Mouse (Mus musculus) embryonic facial prominence, embryonic 14.5 days (tissue): ENCODE data around the gene Plk2. TPM values are rescaled to one million over a fixed set of nuclear protein-coding genes. Genes with fewer than 3 reads are reported as not detected.
"Not testable (repeated sequence)": the region's sequence is repeated elsewhere in the genome, so short reads cannot be mapped to it uniquely, and the experiment has no call there.

Experiments
- ATAC-seq: fragments of 200-750 bp; cut with Nextera tagmentation; 2 replicates; pipeline ENCODE4 v1.8.0; 2017; ENCODE audit warnings: low read depth, moderate number of reproducible peaks, moderate TSS enrichment
- DNase-seq: peaks from one replicate; pipeline ENCODE4 v3.0.0-alpha.2; 2015; ENCODE audit warnings: low spot score
- H3K27ac ChIP-seq: fragments of 300-500 bp; sonication (generic); replicated peaks from 2 replicates; pipeline ENCODE4 v1.5.1; 2014; ENCODE audit warnings: low read depth, mild to moderate bottlenecking, low read length, moderate library complexity
- H3K27me3 ChIP-seq: fragments of 300-500 bp; sonication (generic); replicated peaks from 2 replicates; pipeline ENCODE4 v1.6.1; 2014; ENCODE audit warnings: low read length; ENCODE audit not compliant: control insufficient read depth, insufficient read depth
- H3K36me3 ChIP-seq: fragments of 300-500 bp; sonication (generic); 2 replicates; pipeline ENCODE4 v1.6.1; 2014; ENCODE audit warnings: low read length, mixed read lengths; ENCODE audit not compliant: control insufficient read depth, insufficient read depth
- H3K4me1 ChIP-seq: fragments of 300-500 bp; sonication (generic); 2 replicates; pipeline ENCODE4 v1.6.1; 2014; ENCODE audit warnings: antibody characterized with exemption, low read length; ENCODE audit not compliant: control insufficient read depth, insufficient read depth
- H3K4me2 ChIP-seq: fragments of 300-500 bp; sonication (generic); 2 replicates; pipeline ENCODE4 v1.6.1; 2014; ENCODE audit warnings: low read depth, mild to moderate bottlenecking, low read length, moderate library complexity, mixed read lengths
- H3K4me3 ChIP-seq: fragments of 300-500 bp; sonication (generic); 2 replicates; pipeline ENCODE4 v1.5.1; 2014; ENCODE audit warnings: low read depth, mild to moderate bottlenecking, low read length
- H3K9ac ChIP-seq: fragments of 300-500 bp; sonication (generic); 2 replicates; pipeline ENCODE4 v1.6.1; 2014; ENCODE audit warnings: low read depth, mild to moderate bottlenecking, low read length, moderate library complexity, mixed read lengths
- H3K9me3 ChIP-seq: fragments of 300-500 bp; sonication (generic); 2 replicates; pipeline ENCODE4 v1.6.1; 2016; ENCODE audit warnings: low read length; ENCODE audit not compliant: control insufficient read depth
- WGBS: fragments of 180-500 bp; shearing (Covaris S2); extraction: QIAGEN DNeasy Blood & Tissue Kit; methylation state at CpG from one replicate; pipeline ENCODE4 v1.1.7; 2014; 5-methylcytosine and 5-hydroxymethylcytosine counted together
- polyA plus RNA-seq: library from polyadenylated mRNA; unstranded; fragments of >200 nt; fragmentation: Nextera tagmentation; extraction: Ambion mirVana; gene quantifications from 2 replicates; pipeline ENCODE4 v1.2.1, GENCODE M21; 2014

Gene Plk2
- 97.9 and 133 TPM in 2 replicates for polyA plus RNA-seq

- Histone ChIP-seq H3K4me2 (peak within 1 kb of the TSS; percentile 90), H3K27ac (peak within 1 kb of the TSS; percentile 87), H3K36me3 (peaks cover 29% of the 10 kb centered on the region), H3K4me3 (peak within 1 kb of the TSS; percentile 82), H3K9me3 (peaks cover 6% of the 10 kb centered on the region; the same call in 1 of the 2 replicates), H3K4me1 (peaks cover 4% of the 10 kb centered on the region), H3K27me3 (no peaks in the 10 kb centered on the region), H3K9ac (peak within 1 kb of the TSS; percentile 94)
- ATAC-seq (peak; percentile 94), DNase-seq (peak; percentile 96)
- WGBS = under 1% methylated on average over 53 of the region's 71 CpGs
These were observed at the start of gene Plk2 for GRCm38 (mm10) chr13:110394291-110395178. TSS of gene Plk2 (plus strand) at chr13:110395046.

- H3K4me3 ChIP-seq = no peak overlapping the region
- H3K9ac ChIP-seq = no peak overlapping the region
- H3K27ac ChIP-seq = no peak overlapping the region
- DNase-seq = peak; percentile 50
- WGBS = 35% methylated on average over 7 of the region's 7 CpGs
- H3K4me1 ChIP-seq = no peaks in the 10 kb centered on the region
- no peaks in the 10 kb centered on the region for H3K36me3 ChIP-seq
- H3K9me3 ChIP-seq = no peaks in the 10 kb centered on the region
- H3K27me3 ChIP-seq = no peaks in the 10 kb centered on the region
- ATAC-seq = no peak
- no peak overlapping the region for H3K4me2 ChIP-seq
These were observed 48.1 kb upstream of the Plk2 start for GRCm38 (mm10) chr13:110346707-110347106.

GRCm38 (mm10) chr13:110351051-110351450 is 43.8 kb upstream of the Plk2 start:
- no peaks in the 10 kb centered on the region for H3K9me3 ChIP-seq
- ATAC-seq (no peak), DNase-seq (no peak)
- no peak overlapping the region for H3K27ac ChIP-seq
- H3K4me1 ChIP-seq = no peaks in the 10 kb centered on the region
- H3K9ac ChIP-seq = no peak overlapping the region
- H3K4me3 ChIP-seq = no peak overlapping the region
- WGBS = 82% methylated on average over 6 of the region's 6 CpGs
- no peaks in the 10 kb centered on the region for H3K36me3 ChIP-seq
- no peaks in the 10 kb centered on the region for H3K27me3 ChIP-seq
- no peak overlapping the region for H3K4me2 ChIP-seq

GRCm38 (mm10) chr13:110356941-110357340 is 37.9 kb upstream of the Plk2 start, which contains the start of gene Gapt:
TSS of gene Gapt (minus strand) at chr13:110357199.
- H3K9me3 ChIP-seq = no peaks in the 10 kb centered on the region
- ATAC-seq (no peak), DNase-seq (no peak)
- H3K4me1 ChIP-seq = no peaks in the 10 kb centered on the region
- no peak within 1 kb of the TSS for H3K27ac ChIP-seq
- no peak within 1 kb of the TSS for H3K9ac ChIP-seq
- H3K36me3 ChIP-seq = no peaks in the 10 kb centered on the region
- H3K4me3 ChIP-seq = no peak within 1 kb of the TSS
- no peaks in the 10 kb centered on the region for H3K27me3 ChIP-seq
- WGBS = 85% methylated on average over 2 of the region's 2 CpGs
- no peak within 1 kb of the TSS for H3K4me2 ChIP-seq

GRCm38 (mm10) chr13:110363722-110364121 is 31.1 kb upstream of the Plk2 start:
- Histone ChIP-seq H3K4me2 (no peak overlapping the region), H3K4me1 (no peaks in the 10 kb centered on the region), H3K27ac (no peak overlapping the region), H3K27me3 (no peaks in the 10 kb centered on the region), H3K4me3 (no peak overlapping the region), H3K36me3 (no peaks in the 10 kb centered on the region), H3K9ac (no peak overlapping the region), H3K9me3 (no peaks in the 10 kb centered on the region)
- WGBS = 83% methylated on average over 6 of the region's 6 CpGs
- DNase-seq (no peak), ATAC-seq (no peak)

- no peak overlapping the region for H3K4me3 ChIP-seq
- DNase-seq (no peak), ATAC-seq (no peak)
- H3K9ac ChIP-seq = no peak overlapping the region
- no peaks in the 10 kb centered on the region for H3K9me3 ChIP-seq
- no peaks in the 10 kb centered on the region for H3K36me3 ChIP-seq
- WGBS = 86% methylated on average over 3 of the region's 3 CpGs
- no peak overlapping the region for H3K4me2 ChIP-seq
- H3K4me1 ChIP-seq = no peaks in the 10 kb centered on the region
- no peaks in the 10 kb centered on the region for H3K27me3 ChIP-seq
- H3K27ac ChIP-seq = no peak overlapping the region
These were observed 28.4 kb upstream of the Plk2 start for GRCm38 (mm10) chr13:110366477-110366876.

GRCm38 (mm10) chr13:110367961-110368555 is 26.8 kb upstream of the Plk2 start:
- no peaks in the 10 kb centered on the region for H3K9me3 ChIP-seq
- H3K4me2 ChIP-seq = no peak overlapping the region
- DNase-seq (no peak), ATAC-seq (no peak)
- 86% methylated on average over 3 of the region's 3 CpGs for WGBS
- no peaks in the 10 kb centered on the region for H3K27me3 ChIP-seq
- H3K27ac ChIP-seq = no peak overlapping the region
- H3K4me1 ChIP-seq = no peaks in the 10 kb centered on the region
- H3K4me3 ChIP-seq = no peak overlapping the region
- H3K36me3 ChIP-seq = no peaks in the 10 kb centered on the region
- H3K9ac ChIP-seq = no peak overlapping the region

GRCm38 (mm10) chr13:110368556-110369040 is 26.2 kb upstream of the Plk2 start:
- 59% methylated on average over 6 of the region's 6 CpGs for WGBS
- not testable (repeated sequence) for H3K4me3 ChIP-seq, H3K9me3 ChIP-seq, H3K36me3 ChIP-seq, H3K4me1 ChIP-seq, H3K9ac ChIP-seq, H3K27me3 ChIP-seq, ATAC-seq, H3K4me2 ChIP-seq, H3K27ac ChIP-seq
- DNase-seq = peak; percentile 64
